Mouse (Mus musculus): Measurements from ENCODE around the gene Cadps2. TPM values are rescaled to one million over a fixed set of nuclear protein-coding genes. Genes with fewer than 3 reads are reported as not detected.

Cadps2 gene
- polyA plus RNA-seq, 1 experiment, result 5.0 TPM

DNA sequence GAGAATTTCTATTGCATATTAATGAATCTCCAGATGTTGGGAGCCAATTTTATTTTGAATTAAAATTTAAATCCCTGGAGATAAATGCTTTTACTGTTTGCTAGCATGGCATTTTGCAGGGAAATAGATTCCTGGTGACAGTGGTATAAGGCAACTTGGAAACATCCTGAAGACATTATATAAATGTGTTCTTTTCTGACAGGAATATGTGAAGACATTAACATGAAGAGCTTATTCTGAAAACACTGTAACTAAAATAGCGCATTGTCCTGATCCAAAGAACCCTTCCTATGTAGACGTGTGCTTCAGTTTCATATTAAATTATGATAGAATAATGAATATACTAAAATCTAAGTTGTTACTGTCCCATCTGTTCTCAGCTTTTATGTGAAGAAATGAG is 118.8 kb downstream of the Cadps2 start:
- 87% methylated on average over 2 of the region's 2 CpGs for WGBS
- no peak for DNase-seq

DNA sequence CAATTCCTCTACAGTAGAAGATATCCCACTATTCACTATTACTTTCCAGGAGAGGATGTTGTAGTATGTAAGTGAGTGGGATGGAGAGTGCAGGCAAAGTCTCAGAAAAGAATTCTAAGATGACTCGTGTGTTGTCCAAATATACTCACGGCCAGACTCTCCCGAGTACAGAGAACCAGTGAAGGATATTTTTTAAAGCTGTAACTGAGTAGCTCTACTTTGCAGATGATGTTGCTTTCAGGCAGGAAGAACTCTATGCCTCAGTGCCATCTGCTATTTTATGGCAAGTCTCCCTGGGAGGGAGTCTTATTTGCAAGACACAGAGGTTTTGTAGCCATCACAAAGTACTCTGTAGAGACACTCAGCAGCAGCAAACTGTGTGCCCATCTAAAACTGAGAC is 131.7 kb downstream of the Cadps2 start:
- 55% methylated on average over 3 of the region's 3 CpGs for WGBS
- TF ChIP-seq POLR2A (IDR thresholded peaks at IDR 0.05; ENCODE audit: low read depth, low read length) (no peak), CTCF (conservative IDR thresholded peaks at IDR 0.05; ENCODE audit: insufficient read depth, insufficient read length, low read depth, low read length) (no peak)

More for the DNA sequence above, 118.8 kb downstream of the Cadps2 start:
- Histone ChIP-seq H3K27ac (ENCODE audit: insufficient read depth, low read depth, low read length) (no peak overlapping the region), H3K4me1 (ENCODE audit: control insufficient read depth, insufficient read depth, low read length) (no peaks in the 10 kb centered on the region), H3K4me3 (ENCODE audit: insufficient read depth, low read depth, low read length) (no peak overlapping the region), H3K27me3 (replicated peaks; ENCODE audit: control insufficient read depth, insufficient read depth, low read length) (no peaks in the 10 kb centered on the region), H3K36me3 (ENCODE audit: control insufficient read depth, insufficient read depth, low read length) (no peaks in the 10 kb centered on the region)
- TF ChIP-seq CTCF (conservative IDR thresholded peaks at IDR 0.05; ENCODE audit: insufficient read depth, insufficient read length, low read depth, low read length) (no peak), POLR2A (IDR thresholded peaks at IDR 0.05; ENCODE audit: low read depth, low read length) (no peak)

DNA sequence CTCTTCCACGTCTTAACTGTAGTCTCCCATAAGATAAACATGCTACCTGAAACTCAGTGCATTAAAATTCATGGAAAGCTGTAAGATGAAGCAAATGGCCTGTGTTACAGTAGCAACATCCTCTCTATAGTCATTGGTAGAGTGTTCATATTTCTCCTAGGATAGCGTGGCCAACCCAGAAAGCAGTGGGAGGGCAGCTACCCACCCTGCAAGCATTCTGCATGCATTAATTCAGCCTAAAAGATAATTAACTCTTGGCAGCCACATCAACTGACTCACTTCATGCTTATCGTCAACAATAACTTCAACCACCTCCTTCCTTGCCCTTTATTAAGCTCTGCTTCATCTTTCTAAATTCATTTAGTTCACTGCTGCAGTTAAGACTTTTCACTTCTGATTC is 138.3 kb downstream of the Cadps2 start:
- 69% methylated on average over 3 of the region's 3 CpGs for WGBS

More for the DNA sequence above, 131.7 kb downstream of the Cadps2 start:
- no peak overlapping the region for H3K27ac ChIP-seq (ENCODE audit: insufficient read depth, low read depth, low read length)
- H3K27me3 ChIP-seq (replicated peaks; ENCODE audit: control insufficient read depth, insufficient read depth, low read length), result no peaks in the 10 kb centered on the region
- H3K4me3 ChIP-seq (ENCODE audit: insufficient read depth, low read depth, low read length), result no peak overlapping the region
- no peaks in the 10 kb centered on the region for H3K36me3 ChIP-seq (ENCODE audit: control insufficient read depth, insufficient read depth, low read length)
- no peak for DNase-seq
- no peaks in the 10 kb centered on the region for H3K4me1 ChIP-seq (ENCODE audit: control insufficient read depth, insufficient read depth, low read length)

DNA sequence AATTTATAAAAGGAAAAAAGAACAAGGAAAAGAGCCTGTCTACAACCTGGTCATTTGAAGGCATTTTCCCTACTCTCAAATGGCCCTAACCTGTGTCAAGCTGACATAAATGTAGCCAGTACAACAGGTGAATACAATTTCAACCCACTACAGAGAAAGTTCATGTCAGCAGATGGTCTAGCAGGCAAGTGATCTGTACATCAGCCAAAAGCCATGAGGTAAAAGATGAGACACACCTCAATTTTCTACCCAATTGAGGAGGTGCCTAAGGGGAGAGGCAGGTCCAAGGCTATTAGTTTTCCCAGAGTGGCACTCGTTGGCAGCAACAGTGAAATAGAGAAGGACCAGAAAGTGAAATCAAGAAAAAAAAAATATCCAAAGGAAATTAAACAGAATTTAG is 161.0 kb downstream of the Cadps2 start:
- 55% methylated on average over 1 of the region's 1 CpGs for WGBS
- Histone ChIP-seq H3K4me1 (ENCODE audit: control insufficient read depth, insufficient read depth, low read length) (no peaks in the 10 kb centered on the region), H3K27me3 (replicated peaks; ENCODE audit: control insufficient read depth, insufficient read depth, low read length) (no peaks in the 10 kb centered on the region), H3K36me3 (ENCODE audit: control insufficient read depth, insufficient read depth, low read length) (no peaks in the 10 kb centered on the region), H3K4me3 (ENCODE audit: insufficient read depth, low read depth, low read length) (no peak overlapping the region), H3K27ac (ENCODE audit: insufficient read depth, low read depth, low read length) (no peak overlapping the region)
- no peak for TF ChIP-seq POLR2A (IDR thresholded peaks at IDR 0.05; ENCODE audit: low read depth, low read length)
- no peak for TF ChIP-seq CTCF (conservative IDR thresholded peaks at IDR 0.05; ENCODE audit: insufficient read depth, insufficient read length, low read depth, low read length)
- no peak for DNase-seq

More for the DNA sequence above, 138.3 kb downstream of the Cadps2 start:
- Histone ChIP-seq H3K27ac (ENCODE audit: insufficient read depth, low read depth, low read length) (no peak overlapping the region), H3K27me3 (replicated peaks; ENCODE audit: control insufficient read depth, insufficient read depth, low read length) (no peaks in the 10 kb centered on the region), H3K4me1 (ENCODE audit: control insufficient read depth, insufficient read depth, low read length) (no peaks in the 10 kb centered on the region), H3K36me3 (ENCODE audit: control insufficient read depth, insufficient read depth, low read length) (no peaks in the 10 kb centered on the region), H3K4me3 (ENCODE audit: insufficient read depth, low read depth, low read length) (no peak overlapping the region)
- no peak for DNase-seq
- TF ChIP-seq POLR2A (IDR thresholded peaks at IDR 0.05; ENCODE audit: low read depth, low read length), result no peak
- no peak for TF ChIP-seq CTCF (conservative IDR thresholded peaks at IDR 0.05; ENCODE audit: insufficient read depth, insufficient read length, low read depth, low read length)

DNA sequence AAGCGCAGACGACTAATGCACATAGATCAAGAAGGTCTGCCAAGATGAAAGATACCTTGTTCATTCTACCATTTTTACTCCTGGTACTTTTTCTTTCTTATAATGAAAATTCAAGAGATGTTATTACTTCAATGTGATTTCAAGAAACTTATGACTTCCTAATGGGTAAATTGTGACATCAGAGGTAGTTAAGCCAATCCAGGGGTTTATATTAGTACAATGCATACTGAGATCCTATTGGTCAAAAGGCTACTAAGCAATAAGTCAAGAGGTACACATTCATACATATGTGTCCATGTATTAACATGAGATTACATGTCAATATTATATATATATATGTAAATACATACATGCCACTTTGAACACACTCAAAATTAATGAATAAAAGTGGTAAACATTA is 184.2 kb downstream of the Cadps2 start, which contains the start of gene Rnf148:
Gene Rnf148, minus strand, starts transcription at position 101 of the 400 bp plus-strand sequence.
- Histone ChIP-seq H3K4me3 (ENCODE audit: insufficient read depth, low read depth, low read length) (no peak within 1 kb of the TSS), H3K27ac (ENCODE audit: insufficient read depth, low read depth, low read length) (no peak within 1 kb of the TSS), H3K27me3 (replicated peaks; ENCODE audit: control insufficient read depth, insufficient read depth, low read length) (no peaks in the 10 kb centered on the region), H3K36me3 (ENCODE audit: control insufficient read depth, insufficient read depth, low read length) (no peaks in the 10 kb centered on the region), H3K4me1 (ENCODE audit: control insufficient read depth, insufficient read depth, low read length) (no peaks in the 10 kb centered on the region)
- WGBS, result 92% methylated on average over 2 of the region's 2 CpGs
- DNase-seq, result no peak
- no peak for TF ChIP-seq CTCF (conservative IDR thresholded peaks at IDR 0.05; ENCODE audit: insufficient read depth, insufficient read length, low read depth, low read length)
- no peak for TF ChIP-seq POLR2A (IDR thresholded peaks at IDR 0.05; ENCODE audit: low read depth, low read length)

DNA sequence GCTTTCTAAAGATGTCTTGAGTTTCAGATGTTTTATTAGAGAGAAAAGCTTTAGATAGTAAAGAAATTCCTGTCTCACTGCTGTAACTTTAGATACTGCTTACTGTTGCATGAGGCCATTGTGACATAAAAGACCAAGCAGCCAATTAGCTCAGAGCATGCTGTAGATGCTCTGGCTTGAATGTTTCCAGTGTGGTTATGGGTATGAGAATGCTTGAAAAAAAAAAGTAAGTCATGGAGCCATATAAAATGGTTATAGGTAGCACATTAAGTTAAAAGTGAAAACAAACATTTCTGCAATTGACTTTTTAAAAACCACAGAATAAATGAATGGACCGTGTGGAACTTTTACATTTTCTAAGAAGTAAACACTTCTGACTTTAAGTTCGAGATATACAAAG is 189.0 kb downstream of the Cadps2 start, which contains the start of gene Rnf133:
Gene Rnf133, minus strand, starts transcription at position 101 of the 400 bp plus-strand sequence.
- Histone ChIP-seq H3K27me3 (replicated peaks; ENCODE audit: control insufficient read depth, insufficient read depth, low read length) (no peaks in the 10 kb centered on the region), H3K4me1 (ENCODE audit: control insufficient read depth, insufficient read depth, low read length) (no peaks in the 10 kb centered on the region), H3K36me3 (ENCODE audit: control insufficient read depth, insufficient read depth, low read length) (no peaks in the 10 kb centered on the region), H3K27ac (ENCODE audit: insufficient read depth, low read depth, low read length) (no peak within 1 kb of the TSS), H3K4me3 (ENCODE audit: insufficient read depth, low read depth, low read length) (no peak within 1 kb of the TSS)
- no peak for DNase-seq
- TF ChIP-seq CTCF (conservative IDR thresholded peaks at IDR 0.05; ENCODE audit: insufficient read depth, insufficient read length, low read depth, low read length) (no peak), POLR2A (IDR thresholded peaks at IDR 0.05; ENCODE audit: low read depth, low read length) (no peak)
- WGBS, result 87% methylated on average over 2 of the region's 2 CpGs

DNA sequence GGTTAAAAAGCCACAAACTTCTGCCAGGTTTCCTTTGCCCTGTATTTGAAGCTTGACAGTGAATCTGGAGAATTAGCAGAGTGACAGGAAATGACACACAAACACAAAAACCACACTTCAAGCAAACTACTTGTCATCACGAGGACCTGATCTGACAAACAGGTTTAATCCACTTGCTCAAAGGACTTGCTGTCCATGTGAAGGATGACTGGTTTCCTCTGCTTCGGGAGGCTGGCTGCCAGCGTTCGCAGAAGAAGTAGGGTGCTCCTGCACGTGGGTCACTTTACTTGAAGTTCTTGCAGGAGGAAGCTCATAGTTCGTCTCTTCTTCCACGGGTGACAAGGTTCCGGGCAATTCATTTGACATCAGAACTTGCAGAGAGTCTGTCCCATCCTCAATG is 190.5 kb downstream of the Cadps2 start:
- no peak overlapping the region for H3K27ac ChIP-seq (ENCODE audit: insufficient read depth, low read depth, low read length)
- WGBS, result 47% methylated on average over 8 of the region's 8 CpGs
- peak; percentile 9 for DNase-seq
- H3K4me3 ChIP-seq (ENCODE audit: insufficient read depth, low read depth, low read length), result no peak overlapping the region
- no peak for TF ChIP-seq POLR2A (IDR thresholded peaks at IDR 0.05; ENCODE audit: low read depth, low read length)
- TF ChIP-seq CTCF (conservative IDR thresholded peaks at IDR 0.05; ENCODE audit: insufficient read depth, insufficient read length, low read depth, low read length), result no peak
- no peaks in the 10 kb centered on the region for H3K27me3 ChIP-seq (replicated peaks; ENCODE audit: control insufficient read depth, insufficient read depth, low read length)
- H3K36me3 ChIP-seq (ENCODE audit: control insufficient read depth, insufficient read depth, low read length), result no peaks in the 10 kb centered on the region
- no peaks in the 10 kb centered on the region for H3K4me1 ChIP-seq (ENCODE audit: control insufficient read depth, insufficient read depth, low read length)

Data from kidney, adult 2 months (tissue).